Mouse (Mus musculus): Measurements from ENCODE around the gene S100a4.

S100a4 gene

GRCm38 (mm10) chr3:90603623-90604022 lies at the start of gene S100a4:
Gene S100a4 (plus strand): TSS chr3:90603771.
- DNase-seq (ENCODE audit: low spot score), result no peak

DNA sequence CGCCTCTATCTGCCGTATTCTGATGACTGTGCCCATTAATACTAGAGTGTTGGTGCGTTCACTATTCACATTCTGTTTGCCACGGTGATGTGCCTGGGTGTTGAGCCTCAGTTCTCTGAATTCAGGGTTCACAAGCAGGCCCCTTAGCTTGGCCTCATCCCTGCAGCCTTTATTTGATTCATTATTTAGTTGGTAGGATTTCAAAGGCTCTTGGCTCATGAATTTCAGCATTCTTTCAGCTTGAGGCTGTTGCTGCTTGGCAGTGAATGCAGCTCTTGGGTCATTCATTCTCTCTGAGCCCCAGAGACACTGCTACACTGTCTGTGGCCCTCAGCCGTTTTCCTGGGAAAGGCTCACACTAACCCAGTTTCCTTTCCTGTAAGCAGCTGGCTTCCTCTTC lies 47.6 kb upstream of the S100a4 start:
- no peak for DNase-seq (ENCODE audit: low spot score)

DNA sequence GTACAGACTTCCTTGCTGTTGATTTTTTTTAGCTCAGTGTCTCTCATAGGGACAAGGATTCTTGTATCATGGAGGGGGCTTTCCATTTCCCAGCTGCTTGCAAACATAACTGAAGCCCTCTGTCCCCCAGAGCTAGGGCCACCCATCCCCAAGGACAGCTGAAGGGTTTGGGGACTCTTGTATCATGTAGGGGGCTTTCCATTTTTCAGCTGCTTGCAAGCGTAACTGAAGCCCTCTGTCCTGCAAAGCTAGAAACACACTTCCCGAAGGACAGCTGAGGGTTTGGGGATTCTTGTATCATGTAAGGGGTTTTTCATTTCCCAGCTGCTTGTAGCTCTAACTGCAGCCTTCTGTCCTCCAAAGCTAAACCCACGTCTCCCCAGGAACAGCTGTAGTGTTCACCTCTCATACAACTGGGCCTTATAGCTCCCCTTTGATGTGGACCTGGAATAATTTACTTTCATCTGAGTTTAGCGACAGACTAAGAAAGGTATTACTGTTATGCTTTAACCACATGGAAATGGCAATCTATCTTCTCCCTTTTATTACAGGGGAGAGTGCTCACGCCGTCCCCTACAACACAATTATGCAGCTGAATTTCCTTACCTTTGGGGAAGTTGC lies 43.5 kb upstream of the S100a4 start, which contains the start of gene S100a3:
TSS of gene S100a3 (plus strand) at position 571 of the 621 bp plus-strand sequence.
- no peak for DNase-seq (ENCODE audit: low spot score)

DNA sequence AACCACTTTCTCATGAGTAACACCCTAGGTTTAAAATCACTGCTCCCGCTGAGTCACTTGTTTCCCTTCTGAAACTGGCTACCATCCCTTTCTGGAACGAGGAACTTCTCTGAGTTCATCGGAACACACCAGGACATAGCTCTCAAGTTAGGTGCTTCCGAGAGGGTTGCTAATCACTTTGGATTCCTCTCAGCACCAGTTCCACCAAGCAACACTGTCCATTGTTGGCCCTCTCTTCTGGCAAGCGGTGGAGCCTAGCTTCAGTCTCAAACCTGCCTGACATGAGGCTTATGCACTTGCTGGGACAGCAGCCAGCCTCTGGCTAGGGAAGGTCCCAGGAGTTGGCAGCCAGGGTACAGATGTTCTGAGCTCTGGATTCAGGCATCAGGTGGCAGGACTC lies 28.9 kb upstream of the S100a4 start:
- DNase-seq (ENCODE audit: low spot score), result no peak

- no peak for DNase-seq (ENCODE audit: low spot score)
Observed at GRCm38 (mm10) chr3:90575320-90575719, 28.3 kb upstream of the S100a4 start.

GRCm38 (mm10) chr3:90576351-90577001 lies 27.1 kb upstream of the S100a4 start:
- DNase-seq (ENCODE audit: low spot score), result no peak

DNA sequence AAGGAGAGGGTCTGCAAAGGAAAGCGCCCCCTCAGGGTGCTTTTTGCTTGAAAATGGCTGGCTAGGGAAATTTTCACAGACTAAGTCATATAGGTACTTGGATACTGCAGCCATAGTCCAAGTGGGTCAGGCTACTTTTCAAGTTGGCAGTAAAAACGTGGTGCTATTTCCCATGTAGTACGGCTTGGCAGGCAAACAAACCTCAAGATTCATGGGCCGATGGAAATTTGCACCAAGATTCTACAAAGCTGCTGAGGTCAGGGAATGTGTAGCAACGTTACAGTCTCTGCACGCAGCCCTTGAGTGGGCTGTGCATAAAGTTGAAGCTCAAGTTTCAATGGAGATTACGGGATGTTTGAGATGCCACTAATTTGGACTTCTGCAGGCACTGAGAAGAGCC lies 24.1 kb upstream of the S100a4 start:
- no peak for DNase-seq (ENCODE audit: low spot score)

GRCm38 (mm10) chr3:90581141-90581540 lies 22.4 kb upstream of the S100a4 start:
- DNase-seq (ENCODE audit: low spot score), result no peak

DNA sequence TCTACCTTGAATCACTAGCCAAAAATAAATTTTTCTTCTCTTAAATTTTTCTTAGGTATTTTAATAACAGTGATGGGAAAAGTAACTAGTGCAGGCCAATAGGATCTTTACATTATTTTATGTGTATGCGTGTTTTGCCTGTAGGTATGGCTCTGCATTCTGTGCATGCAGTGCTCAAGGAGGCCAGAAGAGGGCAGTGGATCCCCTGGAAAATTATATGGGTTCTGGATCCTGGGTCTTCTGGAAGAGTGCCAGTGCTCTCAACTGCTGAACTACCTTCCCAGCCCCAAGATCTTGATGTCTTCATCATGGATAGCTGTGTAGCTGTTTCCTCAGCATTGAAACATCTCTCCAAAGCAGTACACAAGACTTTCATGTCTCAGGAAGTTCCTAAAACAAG lies 21.4 kb upstream of the S100a4 start:
- DNase-seq (ENCODE audit: low spot score), result no peak

DNA sequence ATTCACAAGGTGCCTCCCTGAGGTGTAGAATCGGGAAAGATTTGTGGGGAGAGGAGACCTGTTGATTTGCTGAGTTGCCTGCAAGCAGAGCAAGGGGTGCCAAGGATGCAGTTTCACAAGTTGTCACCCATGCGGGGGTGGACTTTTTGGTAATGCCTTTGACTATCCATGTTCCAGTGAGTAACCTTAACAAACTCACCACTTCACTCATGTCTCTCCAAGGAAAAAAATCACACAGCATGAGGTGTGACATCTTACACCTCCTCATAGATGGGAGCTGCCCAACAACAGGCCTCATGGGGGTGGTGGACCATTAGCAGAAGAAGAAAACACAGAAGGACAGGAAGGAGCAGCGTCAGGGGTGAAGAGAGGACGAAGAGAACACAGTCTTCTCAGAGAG lies 21.0 kb upstream of the S100a4 start:
- no peak for DNase-seq (ENCODE audit: low spot score)

- no peak for DNase-seq (ENCODE audit: low spot score)
Observed at GRCm38 (mm10) chr3:90583893-90584292, 19.7 kb upstream of the S100a4 start.

DNA sequence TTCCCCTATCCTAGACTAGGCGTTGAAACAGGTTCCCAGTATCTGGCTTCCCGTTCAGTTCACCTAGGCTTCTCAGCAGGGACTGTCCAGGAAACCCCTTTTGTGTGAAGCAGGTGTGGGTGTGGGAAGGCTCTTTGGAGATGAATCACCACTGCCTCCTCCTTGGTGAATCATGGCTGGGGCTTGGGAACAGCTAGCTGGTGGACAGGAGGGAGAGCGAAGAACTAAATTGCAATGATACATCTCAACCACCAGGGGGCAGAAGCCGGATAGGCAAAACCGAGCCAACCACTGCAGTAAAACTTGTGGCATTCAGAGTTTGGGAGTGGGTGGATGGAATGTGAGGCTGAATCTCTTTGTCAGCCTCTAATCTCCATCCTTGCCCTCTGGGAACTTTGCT lies 18.0 kb upstream of the S100a4 start:
- DNase-seq (ENCODE audit: low spot score), result peak; percentile 50

- DNase-seq (ENCODE audit: low spot score), result no peak
Observed at GRCm38 (mm10) chr3:90586016-90586643, 17.4 kb upstream of the S100a4 start.

- DNase-seq (ENCODE audit: low spot score), result no peak
Observed at GRCm38 (mm10) chr3:90586906-90587305, 16.7 kb upstream of the S100a4 start.

- DNase-seq (ENCODE audit: low spot score), result no peak
Observed at GRCm38 (mm10) chr3:90587361-90588101, 16.0 kb upstream of the S100a4 start.

DNA sequence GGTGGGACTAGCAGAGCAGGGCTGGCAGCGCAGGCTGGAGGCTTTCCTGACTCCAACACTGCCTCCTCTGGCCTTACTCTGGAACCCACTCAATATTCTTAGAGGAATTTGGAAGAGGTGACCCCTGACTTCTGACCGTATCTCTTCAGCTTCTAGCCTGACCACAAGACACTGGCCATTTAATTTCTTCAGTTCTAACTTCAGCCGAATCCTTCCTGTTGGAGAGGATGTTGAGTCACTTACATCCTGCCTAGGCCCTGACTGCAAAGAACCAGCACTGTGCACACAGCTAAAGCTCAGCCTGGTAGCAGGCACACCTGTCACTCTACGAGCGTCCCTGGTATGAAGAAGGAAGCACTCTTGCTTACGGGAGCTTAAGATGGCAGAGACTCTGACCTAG lies 14.2 kb upstream of the S100a4 start:
- no peak for DNase-seq (ENCODE audit: low spot score)

DNA sequence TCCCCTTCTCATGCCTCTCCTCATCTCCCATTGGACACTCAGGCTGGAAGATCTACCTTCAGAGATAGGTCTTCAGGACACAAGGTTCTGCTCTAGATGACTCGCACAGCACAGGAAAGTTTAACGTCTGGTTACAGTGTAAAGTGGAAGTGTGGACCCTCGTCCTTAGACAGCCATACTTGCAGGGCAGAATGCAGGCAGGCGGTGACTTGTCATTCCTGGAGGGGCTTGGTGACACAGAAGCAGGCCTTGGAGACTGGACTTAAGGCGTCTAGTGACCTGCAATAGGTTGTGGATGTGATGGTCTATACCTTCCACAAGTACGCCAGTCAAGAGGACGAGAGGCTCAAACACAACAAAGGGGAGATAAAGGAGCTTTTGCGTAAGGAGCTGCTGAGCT lies 13.6 kb upstream of the S100a4 start, which contains the start of gene S100a2:
TSS of gene S100a2 (plus strand) at position 301 of the 400 bp plus-strand sequence.
- no peak for DNase-seq (ENCODE audit: low spot score)

DNA sequence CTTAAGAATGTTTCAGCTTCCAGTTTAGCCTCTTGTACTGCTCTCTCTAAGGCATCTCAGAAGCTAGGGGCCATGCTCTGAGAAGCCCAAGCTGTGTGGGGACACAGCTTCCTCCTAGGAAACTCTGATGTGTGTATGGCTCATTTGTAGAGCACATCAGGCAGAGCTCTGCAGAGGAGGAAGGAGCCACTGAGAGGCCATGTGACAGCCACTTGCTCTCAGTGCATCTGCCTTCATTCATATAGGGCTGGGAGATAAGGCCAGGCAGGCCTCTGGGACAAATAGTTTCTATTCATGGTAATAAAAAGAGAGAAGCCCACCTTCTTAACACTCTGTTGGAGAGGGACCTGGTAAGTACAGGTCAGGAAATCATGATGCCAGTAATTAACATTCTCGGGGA lies 9.1 kb upstream of the S100a4 start:
- DNase-seq (ENCODE audit: low spot score), result no peak

GRCm38 (mm10) chr3:90595556-90595955 lies 8.0 kb upstream of the S100a4 start:
- no peak for DNase-seq (ENCODE audit: low spot score)

DNA sequence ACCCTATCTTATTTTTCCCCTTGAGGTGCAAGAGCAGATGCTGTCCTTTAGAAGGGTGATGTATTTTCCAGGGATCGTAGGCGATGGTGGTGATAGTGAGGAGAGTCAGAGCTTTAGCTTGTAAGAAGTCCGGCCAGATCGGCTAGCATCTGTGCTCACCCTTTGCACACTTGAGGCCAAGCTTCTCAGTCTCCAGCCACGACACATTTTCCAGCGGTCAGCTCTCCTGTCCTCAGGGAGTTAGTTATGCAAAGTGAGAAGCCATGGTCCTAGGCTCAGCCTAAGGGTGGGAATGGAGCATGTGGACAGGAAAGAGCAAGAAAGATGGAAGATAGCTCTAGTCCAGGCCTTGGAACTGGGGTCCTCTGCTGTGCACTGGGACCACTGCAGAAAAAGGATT lies 6.8 kb upstream of the S100a4 start:
- DNase-seq (ENCODE audit: low spot score), result no peak

- DNase-seq (ENCODE audit: low spot score), result no peak
Observed at GRCm38 (mm10) chr3:90597736-90598135, 5.8 kb upstream of the S100a4 start.

DNA sequence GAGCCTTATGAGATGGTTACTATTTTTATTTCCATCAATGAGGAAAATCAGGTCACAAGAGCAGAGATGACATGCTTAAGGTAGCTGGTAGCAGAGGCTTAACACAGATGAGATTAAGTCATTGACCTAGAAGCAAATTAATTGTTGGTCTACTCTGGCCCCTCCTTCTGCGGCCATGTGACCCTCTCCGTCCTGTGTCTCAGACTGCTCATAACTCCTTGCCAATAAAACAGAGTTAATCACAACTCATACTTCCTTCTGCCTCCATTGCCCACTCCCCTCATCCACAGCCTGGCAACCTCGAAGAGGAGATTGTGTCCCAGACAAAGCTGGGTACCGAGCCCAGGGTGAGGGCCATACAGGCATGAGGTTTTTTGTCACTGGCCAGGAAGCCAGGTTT lies 5.4 kb upstream of the S100a4 start:
- DNase-seq (ENCODE audit: low spot score), result no peak

DNA sequence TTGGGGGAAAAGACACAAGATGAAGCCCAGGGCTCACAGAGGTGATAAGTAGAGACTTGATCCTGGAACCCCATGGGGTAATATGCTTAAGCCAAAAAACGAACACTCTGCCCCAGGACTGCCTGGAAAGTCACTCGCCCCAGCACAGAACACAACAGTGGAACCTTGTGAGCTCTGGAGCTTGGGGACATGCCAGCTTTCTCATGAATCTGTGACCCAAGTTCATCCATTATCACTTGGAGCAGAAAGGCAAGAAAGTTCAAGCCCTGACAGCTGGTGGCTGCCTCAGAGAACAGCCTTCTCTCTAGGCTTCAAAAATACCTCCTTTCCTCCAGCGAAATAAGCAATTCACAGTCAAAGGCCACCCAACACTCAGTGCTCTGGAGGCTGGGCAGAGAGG lies 4.2 kb upstream of the S100a4 start:
- DNase-seq (ENCODE audit: low spot score), result no peak
